Mouse (Mus musculus) CD8-positive naive resting alpha-beta T cell, adult 2 months (primary cell): Measurements from ENCODE around the gene Tcf12.

ENCODE experiments used
- DNase-seq, 2 experiments: peaks; one replicate each; pipeline ENCODE4 v3.0.0; 2022; ENCODE audit warnings: low read depth in 2 of 2, low spot score in 2 of 2

Tcf12 gene

GRCm38 (mm10) chr9:71841850-71842249, 269.8 kb downstream of the Tcf12 start:
- DNase-seq: no peak

GRCm38 (mm10) chr9:71837366-71837765, 274.3 kb downstream of the Tcf12 start:
- DNase-seq: no peak

GRCm38 (mm10) chr9:71836366-71836765, 275.3 kb downstream of the Tcf12 start:
- no peak for DNase-seq

GRCm38 (mm10) chr9:71835203-71835815, 276.4 kb downstream of the Tcf12 start:
- DNase-seq: no peak

- no peak for DNase-seq
Measured at GRCm38 (mm10) chr9:71834707-71835106, 277.0 kb downstream of the Tcf12 start.

GRCm38 (mm10) chr9:71831756-71832699, 279.6 kb downstream of the Tcf12 start:
- peak; percentile 61 to 68 for DNase-seq

GRCm38 (mm10) chr9:71830994-71831393, 280.7 kb downstream of the Tcf12 start:
- DNase-seq: no peak

GRCm38 (mm10) chr9:71830365-71830764, 281.3 kb downstream of the Tcf12 start:
- DNase-seq: no peak

- DNase-seq: no peak
Measured at GRCm38 (mm10) chr9:71829753-71830152, 281.9 kb downstream of the Tcf12 start.

GRCm38 (mm10) chr9:71829137-71829536, 282.5 kb downstream of the Tcf12 start:
- DNase-seq: no peak

- no peak for DNase-seq
Measured at GRCm38 (mm10) chr9:71827371-71827770, 284.3 kb downstream of the Tcf12 start.

GRCm38 (mm10) chr9:71826040-71826525, 285.6 kb downstream of the Tcf12 start:
- no peak for DNase-seq

- no peak for DNase-seq
Measured at GRCm38 (mm10) chr9:71822003-71822402, 289.7 kb downstream of the Tcf12 start.

GRCm38 (mm10) chr9:71818453-71818852, 293.2 kb downstream of the Tcf12 start:
- DNase-seq: no peak

GRCm38 (mm10) chr9:71816121-71816520, 295.6 kb downstream of the Tcf12 start:
- DNase-seq: no peak

GRCm38 (mm10) chr9:71813565-71813964, 298.1 kb downstream of the Tcf12 start:
- no peak for DNase-seq

- DNase-seq: no peak
Measured at GRCm38 (mm10) chr9:71812914-71813313, 298.8 kb downstream of the Tcf12 start.

GRCm38 (mm10) chr9:71812402-71812801, 299.3 kb downstream of the Tcf12 start:
- no peak for DNase-seq

GRCm38 (mm10) chr9:71811404-71811803, 300.3 kb downstream of the Tcf12 start:
- no peak for DNase-seq

- no peak for DNase-seq
Measured at GRCm38 (mm10) chr9:71810723-71811122, 300.9 kb downstream of the Tcf12 start.

- DNase-seq: no peak
Measured at GRCm38 (mm10) chr9:71808640-71809254, 302.9 kb downstream of the Tcf12 start.

GRCm38 (mm10) chr9:71807801-71808200, 303.9 kb downstream of the Tcf12 start:
- no peak for DNase-seq
